Mouse (Mus musculus) liver, adult 2 months (tissue): ENCODE results near the gene B230118H07Rik. TPM values are rescaled to one million over a fixed set of nuclear protein-coding genes. Genes with fewer than 3 reads are reported as not detected.

Experiments
- DNase-seq: peaks from one replicate; pipeline ENCODE4 v3.0.0-alpha.2; 2011; ENCODE audit warnings: low read depth, low spot score; ENCODE audit errors: extremely low read depth
- H3K27ac ChIP-seq: fragments of 200-500 bp; replicated peaks from 2 replicates; pipeline ENCODE4 v1.5.1; 2012; ENCODE audit warnings: low read depth, mild to moderate bottlenecking, control low read depth, inconsistent platforms, low read length; ENCODE audit not compliant: insufficient read depth
- H3K27me3 ChIP-seq: fragments of 200-500 bp; 2 replicates; pipeline ENCODE4 v1.6.1; 2012; ENCODE audit warnings: mild to moderate bottlenecking, moderate library complexity, low read length, inconsistent platforms; ENCODE audit not compliant: control insufficient read depth, insufficient read depth
- H3K36me3 ChIP-seq: fragments of 200-500 bp; 2 replicates; pipeline ENCODE4 v1.6.1; 2012; ENCODE audit warnings: low read length, inconsistent platforms; ENCODE audit not compliant: control insufficient read depth, insufficient read depth
- H3K4me1 ChIP-seq: fragments of 200-500 bp; 2 replicates; pipeline ENCODE4 v1.6.1; 2011; ENCODE audit warnings: low read length; ENCODE audit not compliant: control insufficient read depth, insufficient read depth
- H3K4me3 ChIP-seq: fragments of 200-500 bp; 2 replicates; pipeline ENCODE4 v1.5.1; 2011; ENCODE audit warnings: low read depth, mild to moderate bottlenecking, control low read depth, low read length, moderate library complexity; ENCODE audit not compliant: insufficient read depth
- H3K79me2 ChIP-seq: fragments of 200-500 bp; 2 replicates; pipeline ENCODE4 v1.6.1; 2012; ENCODE audit warnings: inconsistent platforms, mild to moderate bottlenecking, low read length, moderate library complexity; ENCODE audit not compliant: control insufficient read depth, insufficient read depth
- H3K9ac ChIP-seq: fragments of 200-500 bp; 2 replicates; pipeline ENCODE4 v1.6.1; 2012; ENCODE audit warnings: low read depth, mild to moderate bottlenecking, control low read depth, inconsistent platforms, low read length
- CTCF ChIP-seq: fragments of 200-500 bp; IDR thresholded peaks from 2 replicates; pipeline ENCODE4 v1.5.1; 2011; ENCODE audit warnings: low read depth, low read length, control low read depth
- POLR2A ChIP-seq: fragments of 200-500 bp; IDR thresholded peaks from 2 replicates; pipeline ENCODE4 v1.6.1; 2011; ENCODE audit warnings: low read length, control low read depth; ENCODE audit not compliant: insufficient read depth; ENCODE audit errors: extremely low read depth
- WGBS: fragments of 180-500 bp; shearing (Covaris S2); methylation state at CpG from one replicate; pipeline ENCODE4 v1.1.7; 2018; 5-methylcytosine and 5-hydroxymethylcytosine counted together
- polyA plus RNA-seq: library from polyadenylated mRNA; depleted of rRNA; stranded (reverse); fragments of >200 nt; gene quantifications from 2 replicates; pipeline ENCODE4 v1.2.3, GENCODE M21; 2012
- total RNA-seq: library from RNA; depleted of rRNA; stranded (reverse); fragments of >200 nt; gene quantifications from 2 replicates; pipeline ENCODE4 v1.2.3, GENCODE M21; 2014

Gene B230118H07Rik
- total and polyA plus RNA-seq, 2 experiments = 1.6 to 26.6 TPM

- no peaks in the 10 kb centered on the region for H3K79me2 ChIP-seq
- WGBS = 93% methylated on average over 3 of the region's 3 CpGs
- H3K36me3 ChIP-seq = no peaks in the 10 kb centered on the region
- no peak overlapping the region for H3K27ac ChIP-seq
- no peak overlapping the region for H3K9ac ChIP-seq
- H3K4me1 ChIP-seq = no peaks in the 10 kb centered on the region
- H3K27me3 ChIP-seq = no peaks in the 10 kb centered on the region
- no peak overlapping the region for H3K4me3 ChIP-seq
- DNase-seq = no peak
- no peak for TF ChIP-seq POLR2A
- TF ChIP-seq CTCF = no peak
Observed at GRCm38 (mm10) chr2:101665703-101666092, 16.4 kb upstream of the B230118H07Rik start.

GRCm38 (mm10) chr2:101665058-101665702, 15.8 kb upstream of the B230118H07Rik start:
- H3K27me3 ChIP-seq = no peaks in the 10 kb centered on the region
- H3K4me3 ChIP-seq = no peak overlapping the region
- WGBS = 25% methylated on average over 9 of the region's 9 CpGs
- TF ChIP-seq POLR2A (no peak), CTCF (peak; percentile 91)
- H3K36me3 ChIP-seq = no peaks in the 10 kb centered on the region
- H3K27ac ChIP-seq = no peak overlapping the region
- H3K79me2 ChIP-seq = no peaks in the 10 kb centered on the region
- no peak overlapping the region for H3K9ac ChIP-seq
- H3K4me1 ChIP-seq = no peaks in the 10 kb centered on the region
- peak; percentile 50 for DNase-seq

GRCm38 (mm10) chr2:101660536-101660935, 11.2 kb upstream of the B230118H07Rik start:
- WGBS = 66% methylated on average over 2 of the region's 2 CpGs

GRCm38 (mm10) chr2:101652921-101653597, 3.7 kb upstream of the B230118H07Rik start:
- H3K36me3 ChIP-seq = no peaks in the 10 kb centered on the region
- peak; percentile 48 for DNase-seq
- no peak overlapping the region for H3K27ac ChIP-seq
- no peak overlapping the region for H3K4me3 ChIP-seq
- peak; percentile 69 for TF ChIP-seq CTCF
- TF ChIP-seq POLR2A = no peak
- 13% methylated on average over 14 of the region's 14 CpGs for WGBS
- H3K27me3 ChIP-seq = 0 out of 2 replicates have a peak, but pooled peaks cover 3% of the 10 kb centered on the region
- H3K4me1 ChIP-seq = no peaks in the 10 kb centered on the region
- H3K79me2 ChIP-seq = no peaks in the 10 kb centered on the region
- no peak overlapping the region for H3K9ac ChIP-seq

More at GRCm38 (mm10) chr2:101660536-101660935, 11.2 kb upstream of the B230118H07Rik start:
- no peaks in the 10 kb centered on the region for H3K79me2 ChIP-seq
- H3K9ac ChIP-seq = no peak overlapping the region
- H3K4me3 ChIP-seq = no peak overlapping the region
- 0 out of 2 replicates have a peak, but pooled peaks cover 3% of the 10 kb centered on the region for H3K27me3 ChIP-seq
- TF ChIP-seq POLR2A (no peak), CTCF (no peak)
- no peaks in the 10 kb centered on the region for H3K36me3 ChIP-seq
- no peaks in the 10 kb centered on the region for H3K4me1 ChIP-seq
- H3K27ac ChIP-seq = no peak overlapping the region
- DNase-seq = no peak

- WGBS = 50% methylated on average over 14 of the region's 14 CpGs
- H3K4me3 ChIP-seq = no peak overlapping the region
Observed at GRCm38 (mm10) chr2:101652204-101652920, 3.0 kb upstream of the B230118H07Rik start.

More at GRCm38 (mm10) chr2:101652204-101652920, 3.0 kb upstream of the B230118H07Rik start:
- TF ChIP-seq CTCF (no peak), POLR2A (no peak)
- Histone ChIP-seq H3K4me1 (no peaks in the 10 kb centered on the region), H3K27me3 (no peaks in the 10 kb centered on the region), H3K27ac (no peak overlapping the region), H3K79me2 (no peaks in the 10 kb centered on the region), H3K36me3 (no peaks in the 10 kb centered on the region), H3K9ac (no peak overlapping the region)
- no peak for DNase-seq
